Mouse (Mus musculus): ENCODE data around the gene Gsdma2.

DNA sequence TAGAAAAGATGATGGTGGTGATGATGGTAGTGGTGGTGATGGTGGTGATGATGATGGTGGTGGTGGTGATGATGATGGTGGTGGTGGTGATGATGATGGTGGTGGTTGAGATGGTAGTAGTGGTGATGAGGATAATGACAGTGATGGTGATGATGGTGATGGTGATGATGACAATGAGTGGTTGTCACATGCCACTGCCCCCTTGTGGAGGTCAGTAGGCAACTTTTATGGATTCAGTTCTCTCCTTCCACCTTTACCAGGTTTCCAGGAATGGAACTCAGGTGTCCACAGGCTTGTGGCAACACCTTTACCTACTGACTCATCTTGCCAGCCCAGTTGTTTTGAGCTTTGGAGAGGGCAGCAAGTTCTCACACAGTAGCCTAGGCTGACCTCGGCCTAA lies 33.5 kb downstream of the Gsdma2 start:
- TF ChIP-seq CTCF (IDR thresholded peaks at IDR 0.05; ENCODE audit: low read depth) (no peak), EP300 (IDR thresholded peaks at IDR 0.05; ENCODE audit: low read depth) (no peak)
